Mouse (Mus musculus) regulatory T cell (primary cell): ENCODE results near the gene Ereg.

Experiments
- in situ Hi-C: fragments of 300-600 bp; cut with MboI, MseI; formaldehyde crosslinking; loops from one replicate; pipeline ENCODE4 v1.15.1; 2025; ENCODE audit warnings: high pct_unique_total_duplicates

The Ereg gene

GRCm38 (mm10) chr5:91111019-91111418, 36.6 kb downstream of the Ereg start:
- in situ Hi-C loops: no loop called here

DNA sequence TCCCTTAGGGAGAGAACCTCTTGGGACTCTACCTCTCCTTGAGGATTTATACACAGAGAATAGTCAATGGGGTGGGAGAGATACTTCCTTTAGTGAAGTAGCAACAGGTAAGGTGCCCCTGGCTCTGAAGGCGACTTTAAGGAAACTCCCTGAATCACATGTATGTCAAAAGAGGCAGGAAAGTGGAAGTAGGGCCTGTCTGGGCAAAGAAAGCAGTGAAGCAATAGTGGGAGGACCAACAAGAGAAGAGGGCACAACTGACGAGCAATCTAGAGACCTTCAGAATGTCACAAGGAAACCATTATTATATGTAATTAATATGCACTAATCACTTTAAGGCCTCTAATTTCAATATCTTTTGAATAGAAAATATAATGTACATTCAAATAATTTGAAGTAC, 39.5 kb downstream of the Ereg start:
- in situ Hi-C loops: no loop called here

- in situ Hi-C loops: no loop called here
Measured at GRCm38 (mm10) chr5:91114574-91114973, 40.2 kb downstream of the Ereg start.

- in situ Hi-C loops: no loop called here
Measured at GRCm38 (mm10) chr5:91118618-91119017, 44.2 kb downstream of the Ereg start.

DNA sequence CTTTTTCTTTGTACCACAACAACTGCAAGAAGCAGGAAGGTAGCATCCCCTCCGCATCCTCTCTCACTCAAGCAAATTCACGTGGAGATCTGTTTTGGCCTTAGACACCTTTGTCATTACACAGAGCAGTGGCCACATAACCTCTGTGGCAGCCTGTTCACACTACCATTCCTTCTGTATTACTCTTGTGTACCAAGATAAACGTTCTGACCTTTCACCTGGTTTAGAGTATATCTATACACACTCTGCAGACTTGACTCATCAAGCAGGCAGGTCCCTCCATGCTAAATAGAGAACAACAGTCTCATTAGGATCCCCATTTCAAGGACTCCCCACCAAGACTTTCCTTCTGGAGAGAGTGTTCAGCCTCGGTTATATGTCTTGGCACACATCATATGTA, 49.0 kb downstream of the Ereg start:
- in situ Hi-C loops: no loop called here

DNA sequence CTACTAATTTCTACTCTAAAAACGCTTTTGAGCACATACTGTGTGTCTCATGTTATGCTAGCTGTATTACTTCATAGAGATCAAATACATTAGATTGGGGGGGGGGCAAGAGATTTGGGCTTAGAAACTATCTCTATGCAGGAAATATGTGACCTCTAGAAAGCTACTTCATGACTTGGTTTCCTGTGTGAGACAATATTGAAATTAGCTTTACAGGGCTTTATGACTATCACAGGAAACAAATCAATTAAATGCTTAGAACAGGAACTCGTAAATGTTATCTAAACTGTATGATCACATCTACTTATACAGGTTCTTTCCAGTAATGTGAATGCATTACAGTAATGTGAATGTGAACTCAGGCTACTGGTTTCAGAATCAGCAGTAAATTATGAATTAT, 49.7 kb downstream of the Ereg start:
- in situ Hi-C loops: no loop called here

DNA sequence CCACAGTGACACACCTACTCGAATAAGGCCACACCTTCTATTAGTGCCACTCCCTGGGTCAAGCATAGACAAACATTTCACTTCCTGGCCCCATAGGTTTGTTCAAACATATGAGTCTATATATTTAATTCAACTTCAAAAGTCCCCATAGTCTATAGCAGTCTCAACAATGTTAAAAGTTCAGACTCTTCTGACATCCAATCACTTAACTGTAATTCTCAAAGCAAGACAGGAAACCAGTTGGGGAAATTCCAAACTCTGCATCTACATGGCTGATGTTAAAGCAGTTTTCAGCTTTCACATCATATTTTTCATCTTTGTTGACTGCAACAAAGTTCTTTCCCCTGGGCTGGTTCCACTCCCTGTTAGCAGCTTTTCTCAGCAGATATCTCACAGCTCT, 52.2 kb downstream of the Ereg start:
- in situ Hi-C loops: no loop called here

DNA sequence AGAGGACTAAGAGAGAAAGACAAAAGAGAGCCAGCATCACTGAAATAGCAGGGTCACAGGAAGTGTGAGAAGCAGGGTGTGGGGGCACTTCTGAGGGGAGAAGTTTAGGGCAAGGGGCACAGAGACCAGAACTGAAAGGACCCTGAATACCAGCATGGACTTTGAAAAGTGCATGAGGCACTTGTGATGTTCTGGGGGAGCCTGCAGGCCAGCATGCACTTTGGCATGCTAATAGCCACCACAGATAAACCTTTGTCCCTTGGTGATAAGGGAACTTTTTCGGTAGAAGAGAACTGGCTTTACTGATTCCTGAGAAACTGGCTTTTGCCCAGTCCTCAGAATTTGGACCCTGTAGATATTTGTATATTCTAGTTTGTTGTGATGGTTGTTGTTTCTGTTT, 60.5 kb downstream of the Ereg start:
- in situ Hi-C loops: no loop called here

- in situ Hi-C loops: no loop called here
Measured at GRCm38 (mm10) chr5:91138970-91139369, 64.5 kb downstream of the Ereg start.

GRCm38 (mm10) chr5:91139446-91139873, 65.0 kb downstream of the Ereg start, which contains the start of gene Areg:
TSS of gene Areg (plus strand) at chr5:91139599.
- in situ Hi-C loops: no loop called here

DNA sequence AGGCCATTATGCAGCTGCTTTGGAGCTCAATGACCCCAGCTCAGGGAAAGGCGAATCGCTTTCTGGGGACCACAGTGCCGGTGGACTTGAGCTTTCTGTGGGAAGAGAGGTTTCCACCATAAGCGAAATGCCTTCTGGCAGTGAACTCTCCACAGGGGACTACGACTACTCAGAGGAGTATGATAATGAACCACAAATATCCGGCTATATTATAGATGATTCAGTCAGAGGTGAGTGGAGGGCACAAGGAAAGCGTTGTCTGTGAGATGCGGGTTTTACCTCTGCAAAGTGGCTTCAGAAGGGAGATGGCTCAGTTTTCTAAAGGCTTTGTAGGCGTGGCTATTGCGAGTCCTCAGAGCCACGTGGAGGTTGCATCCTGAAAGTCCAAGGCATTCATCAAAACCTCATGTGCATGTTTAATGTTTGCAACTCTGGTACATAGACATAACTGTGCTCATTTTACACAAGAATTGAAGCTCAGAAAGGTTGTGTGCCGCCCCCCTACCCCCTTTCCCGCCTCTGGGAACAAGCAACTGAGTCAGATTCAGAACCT, 66.5 kb downstream of the Ereg start:
- in situ Hi-C loops: no loop called here
